Mouse (Mus musculus): ENCODE data around the gene Nmb. TPM values are rescaled to one million over a fixed set of nuclear protein-coding genes. Genes with fewer than 3 reads are reported as not detected.

The Nmb gene
- polyA plus RNA-seq (2017; shearing (Covaris generic)): 32.4 TPM

GRCm38 (mm10) chr7:80904921-80905515, at the start of gene Nmb:
TSS of gene Nmb (minus strand) at chr7:80905076.

GRCm38 (mm10) chr7:80947445-80948350, 42.8 kb upstream of the Nmb start, which contains the start of gene Sec11a:
TSS of gene Sec11a (minus strand) at chr7:80947780.

GRCm38 (mm10) chr7:80900944-80901501, 3.9 kb downstream of the Nmb start, which contains the start of gene Wdr73:
TSS of gene Wdr73 (minus strand) at chr7:80901269.

GRCm38 (mm10) chr7:80860729-80861274, 44.1 kb downstream of the Nmb start, which contains the start of gene Zscan2:
TSS of gene Zscan2 (plus strand) at chr7:80860920.

Other genes starting within 250 kb of the Nmb start
- 33.4 TPM for gene Crtc3, start 216.2 kb downstream of the Nmb start, polyA plus RNA-seq (2017; shearing (Covaris generic))
- gene Iqgap1, start 79.1 kb downstream of the Nmb start, polyA plus RNA-seq (2017; shearing (Covaris generic)): 302 TPM
- 7.3 TPM for gene Zscan2, start 44.2 kb downstream of the Nmb start, polyA plus RNA-seq (2017; shearing (Covaris generic))
- gene Wdr73, start 3.8 kb downstream of the Nmb start, polyA plus RNA-seq (2017; shearing (Covaris generic)): 19.2 TPM
- 286 TPM for gene Sec11a, start 42.7 kb upstream of the Nmb start, polyA plus RNA-seq (2017; shearing (Covaris generic))
- 77.6 TPM for gene Zfp592, start 88.6 kb upstream of the Nmb start, polyA plus RNA-seq (2017; shearing (Covaris generic))
- gene Alpk3, start 152.5 kb upstream of the Nmb start, polyA plus RNA-seq (2017; shearing (Covaris generic)): 0.17 TPM
- 0.13 TPM for gene Slc28a1, start 209.7 kb upstream of the Nmb start, polyA plus RNA-seq (2017; shearing (Covaris generic))

Data from effector memory CD4-positive, alpha-beta T cell, adult 7 months (primary cell).